Mouse (Mus musculus) kidney, adult 2 months (tissue): ENCODE measurements at regions not wholly inside any gene's neighbourhood (a gene's known extent, or its start where the extent isn't known, plus 50 kb on each side); places are given as distances from the start of the nearest gene placed in this dataset.

ENCODE experiments used
- DNase-seq: peaks from one replicate; pipeline ENCODE4 v3.0.0; 2021
- H3K27ac ChIP-seq: fragments of 200-500 bp; 2 replicates; pipeline ENCODE4 v1.5.1; 2012; ENCODE audit warnings: low read depth, low read length, control low read depth, inconsistent platforms; ENCODE audit not compliant: insufficient read depth
- H3K27me3 ChIP-seq: fragments of 200-500 bp; replicated peaks from 2 replicates; pipeline ENCODE4 v1.6.1; 2012; ENCODE audit warnings: mild to moderate bottlenecking, moderate library complexity, low read length, inconsistent platforms; ENCODE audit not compliant: control insufficient read depth, insufficient read depth
- H3K36me3 ChIP-seq: fragments of 200-500 bp; 2 replicates; pipeline ENCODE4 v1.6.1; 2012; ENCODE audit warnings: mild to moderate bottlenecking, moderate library complexity, low read length, inconsistent platforms; ENCODE audit not compliant: control insufficient read depth, insufficient read depth
- H3K4me1 ChIP-seq: fragments of 200-500 bp; 2 replicates; pipeline ENCODE4 v1.6.1; 2011; ENCODE audit warnings: low read length; ENCODE audit not compliant: control insufficient read depth, insufficient read depth
- H3K4me3 ChIP-seq: fragments of 200-500 bp; 2 replicates; pipeline ENCODE4 v1.5.1; 2011; ENCODE audit warnings: mild to moderate bottlenecking, low read depth, low read length, control low read depth; ENCODE audit not compliant: insufficient read depth
- CTCF ChIP-seq: fragments of 200-500 bp; conservative IDR thresholded peaks from 2 replicates; pipeline ENCODE4 v1.5.1; 2011; ENCODE audit warnings: low read depth, mild to moderate bottlenecking, control low read depth, low read length, moderate library complexity, mixed read lengths; ENCODE audit not compliant: insufficient read depth, insufficient read length
- POLR2A ChIP-seq: fragments of 200-500 bp; IDR thresholded peaks from one replicate; pipeline ENCODE4 v1.6.1; 2011; ENCODE audit warnings: low read depth, low read length, control low read depth
- WGBS: fragments of 180-500 bp; shearing (Covaris S2); methylation state at CpG from one replicate; pipeline ENCODE4 v1.1.7; 2018; 5-methylcytosine and 5-hydroxymethylcytosine counted together

DNA sequence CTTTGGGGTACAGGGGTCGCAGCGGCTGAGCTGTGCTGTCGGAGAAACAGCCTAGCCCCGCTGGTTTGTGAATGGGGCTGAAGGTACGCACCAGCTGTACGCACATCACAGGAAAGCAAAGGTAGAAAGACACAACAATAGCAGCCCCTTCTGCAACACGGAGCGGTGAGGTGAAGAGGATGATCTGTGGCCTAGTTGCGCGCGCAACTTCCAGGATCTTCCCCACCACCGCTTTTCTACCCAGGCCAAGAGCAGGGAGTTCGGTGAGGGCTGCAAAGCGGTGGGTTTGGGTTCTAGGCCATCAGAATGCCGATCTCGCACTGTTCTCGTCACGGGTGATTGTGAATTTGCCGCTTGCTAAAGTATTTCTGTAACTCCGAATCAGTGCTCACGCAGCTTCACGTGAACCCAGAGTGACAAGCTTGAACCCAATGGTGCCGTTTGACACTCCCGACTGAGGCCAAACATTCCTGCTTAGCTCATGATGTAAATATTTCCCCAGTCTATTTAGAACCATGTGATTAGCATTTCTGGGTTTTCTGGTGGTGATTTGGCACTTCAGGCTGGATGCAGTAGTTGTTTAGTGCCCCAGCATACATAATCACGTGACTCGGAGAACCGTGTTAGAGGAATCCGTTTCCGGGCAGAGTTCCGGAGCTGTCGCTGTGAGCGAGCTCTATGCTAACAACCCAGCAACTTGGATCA, 54.7 kb downstream of the Cryaa start:
- TF ChIP-seq POLR2A: no peak
- TF ChIP-seq CTCF: no peak
- 90% methylated on average over 32 of the region's 32 CpGs for WGBS
- no peak for DNase-seq
- H3K4me3 ChIP-seq: no peak overlapping the region
- H3K27me3 ChIP-seq: no peaks in the 10 kb centered on the region
- peaks cover 14% of the 10 kb centered on the region for H3K4me1 ChIP-seq
- no peak overlapping the region for H3K27ac ChIP-seq
- H3K36me3 ChIP-seq: no peaks in the 10 kb centered on the region

DNA sequence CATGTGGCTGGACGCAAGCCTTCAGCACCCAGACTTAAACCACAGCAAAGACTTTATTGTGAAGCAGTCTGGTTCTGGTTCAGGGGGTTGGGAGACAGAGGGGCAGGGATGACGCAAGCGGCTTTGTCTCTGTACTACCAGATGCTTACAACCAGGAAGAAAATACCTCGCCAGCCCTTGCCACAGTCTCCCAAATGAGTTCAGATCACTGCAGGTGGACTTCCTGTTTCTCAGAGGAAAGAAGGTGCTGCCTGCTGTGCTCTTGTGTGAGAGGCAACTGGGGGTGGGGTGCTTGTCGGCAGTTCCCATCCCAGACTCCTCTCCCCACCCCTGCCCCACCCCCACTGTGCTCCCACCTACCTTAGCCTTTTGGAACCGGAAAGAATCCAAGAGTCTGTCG, 56.9 kb downstream of the Cryaa start:
- Histone ChIP-seq H3K27me3 (no peaks in the 10 kb centered on the region), H3K4me3 (no peak overlapping the region), H3K36me3 (no peaks in the 10 kb centered on the region), H3K27ac (no peak overlapping the region), H3K4me1 (peaks cover 8% of the 10 kb centered on the region; the same call in 1 of the 2 replicates)
- DNase-seq: no peak
- 71% methylated on average over 7 of the region's 7 CpGs for WGBS
- TF ChIP-seq CTCF (no peak), POLR2A (no peak)

DNA sequence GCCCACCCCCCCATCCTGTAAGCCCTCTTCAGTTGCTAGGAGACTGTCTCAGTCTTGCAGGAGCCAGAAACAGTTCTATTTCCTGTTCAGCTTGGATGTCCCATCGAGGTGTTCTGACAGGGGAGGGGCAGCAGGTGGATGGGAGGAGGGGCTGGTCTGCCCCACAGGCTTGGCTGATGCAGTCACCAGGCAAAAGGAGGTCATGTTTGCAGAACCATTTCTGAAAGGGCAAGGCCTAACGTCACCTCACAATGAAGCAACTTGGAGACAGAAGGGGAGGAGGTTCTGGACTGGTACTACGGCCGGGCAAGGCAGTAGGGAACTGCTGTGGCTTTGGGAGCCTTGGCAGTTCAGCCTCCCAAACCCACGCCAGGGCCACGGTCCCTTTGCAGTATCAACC, 59.1 kb downstream of the Cryaa start:
- Histone ChIP-seq H3K36me3 (no peaks in the 10 kb centered on the region), H3K27me3 (no peaks in the 10 kb centered on the region), H3K27ac (no peak overlapping the region), H3K4me1 (peaks cover 13% of the 10 kb centered on the region; the same call in 1 of the 2 replicates), H3K4me3 (no peak overlapping the region)
- 66% methylated on average over 6 of the region's 6 CpGs for whole genome bisulfite sequencing
- DNase-seq: no peak
- TF ChIP-seq CTCF: no peak
- TF ChIP-seq POLR2A: no peak

DNA sequence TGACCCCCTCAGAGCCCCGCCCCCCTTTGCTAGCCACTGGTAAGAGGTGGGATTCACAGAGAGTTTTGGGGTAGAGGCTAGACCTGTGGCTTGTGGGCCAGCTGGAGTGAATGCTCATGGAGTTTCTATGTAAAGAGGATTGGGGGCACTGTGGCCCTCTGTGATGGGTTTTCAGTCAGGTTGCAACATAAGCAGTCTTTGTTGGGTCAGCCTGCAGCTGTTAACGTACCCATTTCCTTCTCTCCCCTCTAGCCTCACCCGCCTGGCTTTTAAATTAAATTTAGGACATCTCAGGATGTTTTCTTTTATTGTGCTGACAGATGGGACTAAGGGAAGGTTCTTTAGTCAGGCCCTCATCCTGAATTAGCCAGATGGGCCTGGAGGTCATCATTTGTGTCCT, 60.6 kb downstream of the Cryaa start:
- DNase-seq: no peak
- no peak for TF ChIP-seq CTCF
- TF ChIP-seq POLR2A: no peak
- WGBS: 73% methylated on average over 3 of the region's 3 CpGs
- Histone ChIP-seq H3K4me1 (peaks cover 13% of the 10 kb centered on the region; the same call in 1 of the 2 replicates), H3K4me3 (no peak overlapping the region), H3K27ac (no peak overlapping the region), H3K36me3 (no peaks in the 10 kb centered on the region), H3K27me3 (no peaks in the 10 kb centered on the region)

DNA sequence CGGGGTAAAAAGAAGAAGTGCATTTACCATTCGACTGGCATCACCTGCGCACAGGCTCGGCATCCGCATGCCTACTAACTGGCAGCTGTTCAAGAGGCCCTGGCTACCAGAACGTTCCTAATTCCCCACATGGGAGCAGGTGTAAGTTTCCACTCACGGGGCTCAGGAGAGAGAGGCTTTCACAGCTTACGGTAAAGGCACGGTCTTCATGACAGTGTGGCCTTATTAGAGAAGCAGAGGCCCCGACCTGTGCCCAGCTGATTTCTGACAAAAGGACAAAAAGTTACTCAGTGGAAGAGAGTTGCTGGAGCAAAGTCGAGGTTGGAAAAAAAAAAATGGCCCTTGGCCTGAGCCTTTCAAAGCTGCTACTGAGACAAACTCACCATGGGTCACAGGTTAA, 62.0 kb downstream of the Cryaa start:
- peaks cover 13% of the 10 kb centered on the region; the same call in 1 of the 2 replicates for H3K4me1 ChIP-seq
- no peak for TF ChIP-seq CTCF
- no peak for TF ChIP-seq POLR2A
- H3K27ac ChIP-seq: peak overlapping the region; percentile 46
- H3K27me3 ChIP-seq: no peaks in the 10 kb centered on the region
- peak; percentile 80 for DNase-seq
- no peak overlapping the region for H3K4me3 ChIP-seq
- H3K36me3 ChIP-seq: no peaks in the 10 kb centered on the region
- 34% methylated on average over 11 of the region's 11 CpGs for WGBS

DNA sequence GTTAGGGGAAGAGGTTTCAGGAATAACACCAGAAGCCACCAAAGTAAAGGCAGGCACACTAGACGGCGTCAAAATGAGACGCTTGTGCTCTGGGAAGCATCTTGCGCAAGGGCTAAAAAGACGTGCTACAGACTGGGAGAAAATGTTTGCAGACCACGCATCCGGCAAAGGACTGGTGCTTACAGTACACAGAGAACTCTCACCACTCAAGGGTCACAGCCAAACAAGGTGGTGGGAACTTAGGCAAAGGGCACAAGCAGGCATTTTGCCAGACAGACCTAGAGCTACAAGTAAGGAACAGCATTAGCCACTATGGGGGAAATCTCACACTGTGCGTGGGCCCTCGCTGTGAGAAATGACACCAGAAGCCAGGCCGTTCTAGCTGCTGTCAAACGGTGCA, 62.5 kb downstream of the Cryaa start:
- no peak for TF ChIP-seq POLR2A
- no peak for TF ChIP-seq CTCF
- Histone ChIP-seq H3K27ac (peak overlapping the region; percentile 46), H3K4me1 (peaks cover 13% of the 10 kb centered on the region; the same call in 1 of the 2 replicates), H3K27me3 (no peaks in the 10 kb centered on the region), H3K36me3 (no peaks in the 10 kb centered on the region), H3K4me3 (no peak overlapping the region)
- no peak for DNase-seq
- 67% methylated on average over 11 of the region's 11 CpGs for WGBS

DNA sequence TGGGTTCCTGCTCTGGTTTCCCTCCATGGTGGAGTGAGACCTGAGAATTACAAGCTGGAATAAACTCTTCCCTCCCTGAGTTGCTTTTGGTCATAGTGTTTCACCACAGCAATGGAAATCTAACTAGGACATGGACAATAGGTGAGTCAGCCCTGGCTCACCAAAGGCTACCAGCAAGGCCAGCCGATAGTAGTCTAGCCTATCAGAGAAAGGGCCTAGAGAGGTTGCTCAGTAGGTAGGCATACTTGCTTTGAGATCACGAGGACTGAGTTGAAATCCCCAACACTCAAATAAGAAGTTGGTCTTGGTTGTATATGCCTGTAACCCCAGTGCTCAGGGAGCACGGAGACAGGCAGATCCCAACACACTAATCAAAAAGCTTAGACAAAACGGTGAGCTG, 66.0 kb downstream of the Cryaa start:
- DNase-seq: no peak
- 96% methylated on average over 4 of the region's 4 CpGs for WGBS
- Histone ChIP-seq H3K4me1 (peaks cover 38% of the 10 kb centered on the region), H3K4me3 (no peak overlapping the region), H3K27ac (no peak overlapping the region), H3K27me3 (no peaks in the 10 kb centered on the region), H3K36me3 (no peaks in the 10 kb centered on the region)
- TF ChIP-seq POLR2A: no peak
- TF ChIP-seq CTCF: no peak
